Mouse (Mus musculus) layer of hippocampus, adult 18-20 months (tissue): ENCODE measurements around the gene Lypd9. TPM values are rescaled to one million over a fixed set of nuclear protein-coding genes. Genes with fewer than 3 reads are reported as not detected.
"Not testable (repeated sequence)": the region's sequence is repeated elsewhere in the genome, so short reads cannot be mapped to it uniquely, and the experiment has no call there.

Experiments used
- DNase-seq, 2 experiments: peaks; one replicate each; pipeline ENCODE4 v3.0.0; 2022; ENCODE audit warnings: low spot score in 2 of 2
- long read RNA-seq: library from polyadenylated mRNA; stranded (forward); transcript quantifications from one replicate; pipeline ENCODE4 v2.0.0, GENCODE M21; 2021
- total RNA-seq, 2 experiments: library from RNA; stranded (reverse); gene quantifications; 2 replicates each; pipeline ENCODE4 v1.2.3; 2021

The Lypd9 gene
- not detected for total RNA-seq
- long read RNA-seq = 0 reads

DNA sequence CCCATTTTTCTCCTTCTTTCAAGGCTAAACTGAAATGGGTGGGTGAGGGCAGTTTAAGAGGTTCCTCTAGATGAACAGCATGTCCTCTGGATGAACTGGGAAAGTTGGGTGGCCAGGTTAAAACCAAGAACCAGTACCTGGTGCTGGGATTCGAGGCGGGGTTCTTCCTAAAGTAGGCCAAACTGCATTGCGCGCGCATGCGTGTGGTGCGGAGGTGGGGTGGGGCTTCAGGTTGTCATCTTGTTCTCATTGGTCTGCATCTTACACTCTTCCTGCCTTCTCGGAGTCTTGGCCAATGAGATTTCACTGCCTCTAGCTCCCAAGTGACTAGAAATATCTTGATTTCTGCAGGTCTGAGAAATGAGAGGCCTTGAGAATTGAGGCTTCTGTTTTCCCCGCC is at the start of gene Lypd9:
Lypd9 (minus strand) TSS at position 165 of the 400 bp plus-strand sequence.
- DNase-seq = no peak

DNA sequence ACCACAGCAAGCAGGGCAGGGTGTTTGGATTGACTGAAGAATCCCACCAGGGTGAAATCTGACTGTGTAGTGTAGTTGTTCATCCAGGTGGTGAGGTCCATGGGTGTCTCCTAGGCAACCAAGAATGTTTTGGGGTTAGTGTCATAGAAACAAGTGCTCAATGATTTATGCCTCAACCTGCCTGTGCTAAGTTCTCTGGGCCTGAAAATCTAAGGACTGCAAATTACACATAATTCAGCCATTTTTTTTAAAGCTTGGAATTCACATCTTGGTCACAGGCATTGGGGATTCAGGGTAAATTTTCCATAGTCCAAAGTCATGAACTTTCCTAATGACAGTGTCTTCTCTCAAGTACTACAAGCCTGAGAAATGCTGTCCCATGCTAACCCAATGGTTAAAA is 49.7 kb upstream of the Lypd9 start, which contains the start of gene Olfr331:
Olfr331 (minus strand) TSS at position 101 of the 400 bp plus-strand sequence.
- DNase-seq = not testable (repeated sequence)

DNA sequence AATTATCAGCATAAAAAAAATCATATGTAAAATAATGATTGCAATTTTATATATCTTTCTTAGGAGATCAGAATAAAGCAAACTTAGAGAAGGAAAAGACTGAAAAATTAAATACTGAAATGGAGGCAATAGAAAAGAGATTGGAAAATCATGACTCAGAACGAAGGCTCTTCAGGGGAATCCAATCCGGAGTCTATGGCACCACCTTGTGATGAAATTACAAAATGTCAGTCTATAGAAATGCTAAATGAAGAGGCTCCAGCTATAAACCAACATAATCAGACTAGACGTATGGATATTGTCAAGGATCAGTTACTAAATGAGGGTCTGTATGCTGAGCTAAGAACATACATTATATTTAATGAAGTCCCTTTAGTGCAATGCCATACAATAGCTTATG is 46.6 kb upstream of the Lypd9 start:
- DNase-seq = peak in 1 of 2 experiments; percentile 20

DNA sequence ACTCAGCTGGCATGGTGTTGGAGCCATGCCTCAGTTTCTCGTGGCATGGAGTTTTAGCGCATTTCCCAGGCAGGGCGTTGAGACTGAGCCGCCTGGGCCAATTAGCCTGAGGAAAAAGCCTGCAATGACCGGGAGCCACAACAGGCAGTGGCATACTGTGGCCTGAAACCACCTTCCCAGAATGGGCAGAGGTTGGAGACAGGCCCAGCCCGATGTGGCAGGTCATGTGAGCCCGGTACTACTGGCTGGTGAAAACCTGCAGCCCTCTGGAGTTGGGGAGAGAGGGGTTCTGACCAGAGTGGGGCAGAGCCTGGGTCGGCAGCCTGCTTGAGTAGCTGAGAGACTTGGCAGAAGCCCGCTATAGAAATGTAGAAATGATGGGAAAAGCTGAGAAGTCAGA is 46.0 kb upstream of the Lypd9 start:
- DNase-seq = no peak

DNA sequence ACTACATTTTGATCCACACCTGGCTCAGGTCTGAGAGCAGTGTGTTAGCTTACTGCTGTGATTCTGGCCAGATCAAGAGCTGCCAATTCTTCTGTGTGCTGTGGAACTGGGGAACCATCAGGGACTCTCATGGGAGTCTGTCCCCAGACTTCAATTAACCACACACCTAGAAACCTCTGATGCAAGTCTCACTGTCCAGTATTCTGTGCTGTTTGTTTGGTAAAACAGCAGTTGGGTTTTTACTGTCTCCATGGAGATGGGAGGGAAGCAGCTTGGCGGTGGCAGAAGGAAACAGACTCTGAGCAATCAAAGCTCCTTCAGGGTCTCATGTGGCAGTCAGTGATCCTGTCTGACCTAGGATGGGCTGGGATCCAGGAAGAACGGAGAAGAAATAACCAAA is 39.7 kb upstream of the Lypd9 start, which contains the start of gene Olfr332:
Olfr332 (minus strand) TSS at position 101 of the 400 bp plus-strand sequence.
- no peak for DNase-seq

DNA sequence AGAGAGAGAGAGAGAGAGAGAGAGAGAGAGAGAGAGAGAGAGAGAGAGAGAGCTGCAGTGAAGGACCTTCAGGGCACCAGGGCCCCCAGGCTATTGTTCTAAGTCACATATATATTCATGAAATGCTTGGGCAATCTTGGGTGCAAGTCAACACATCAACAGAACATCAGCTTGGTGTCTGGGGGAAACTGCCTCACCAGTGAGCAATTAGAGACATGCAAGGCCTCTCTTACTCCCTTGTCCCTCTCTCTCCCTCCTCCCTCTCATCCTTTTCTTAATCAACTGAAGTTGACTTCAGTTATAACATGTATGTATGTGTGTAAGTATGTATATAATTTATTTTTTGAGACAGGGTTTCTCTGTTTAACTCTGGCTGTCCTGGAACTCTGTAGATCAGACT is 9.4 kb upstream of the Lypd9 start, which contains the start of gene Olfr30:
Olfr30 (minus strand) TSS at position 101 of the 400 bp plus-strand sequence.
- DNase-seq = no peak

DNA sequence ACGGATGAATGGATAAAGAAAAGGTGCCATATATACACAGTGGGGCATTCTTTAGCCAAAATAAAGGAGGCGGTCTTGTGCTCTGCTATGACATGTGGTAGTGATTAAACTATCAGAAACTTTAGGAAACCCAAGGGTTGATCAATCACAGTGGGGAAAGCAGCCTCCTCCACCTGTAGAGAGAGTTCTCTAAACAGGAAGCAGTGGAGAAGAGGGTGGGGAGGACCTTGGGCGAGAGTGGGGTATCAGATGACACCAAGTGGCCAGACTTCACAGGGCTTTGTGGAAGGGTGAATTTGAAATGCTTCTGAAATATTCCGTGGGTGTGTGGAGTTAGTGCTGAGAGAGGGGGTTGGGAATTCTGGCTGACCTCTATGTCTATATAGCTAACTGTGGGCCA is 869 bp upstream of the Lypd9 start:
- no peak for DNase-seq

DNA sequence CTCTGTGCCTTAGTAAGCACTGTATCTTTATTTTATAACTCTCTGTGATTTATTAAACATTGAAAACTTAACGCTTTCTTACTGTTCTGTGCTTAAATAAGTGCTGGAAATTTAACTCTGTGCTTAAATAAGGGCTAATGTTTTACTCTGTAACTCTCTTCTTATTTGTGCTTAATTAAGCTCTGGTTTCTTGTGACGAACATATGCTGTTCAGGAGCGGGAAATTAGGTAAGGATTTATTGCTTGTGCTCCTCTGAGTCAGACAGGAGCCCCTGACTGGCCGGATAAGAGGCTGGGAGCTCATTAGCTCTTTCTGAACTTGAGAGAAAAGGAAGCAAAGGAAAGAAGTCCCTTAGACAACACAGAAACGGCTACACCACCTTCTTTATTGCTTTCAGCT is 14.9 kb downstream of the Lypd9 start:
- no peak for DNase-seq

DNA sequence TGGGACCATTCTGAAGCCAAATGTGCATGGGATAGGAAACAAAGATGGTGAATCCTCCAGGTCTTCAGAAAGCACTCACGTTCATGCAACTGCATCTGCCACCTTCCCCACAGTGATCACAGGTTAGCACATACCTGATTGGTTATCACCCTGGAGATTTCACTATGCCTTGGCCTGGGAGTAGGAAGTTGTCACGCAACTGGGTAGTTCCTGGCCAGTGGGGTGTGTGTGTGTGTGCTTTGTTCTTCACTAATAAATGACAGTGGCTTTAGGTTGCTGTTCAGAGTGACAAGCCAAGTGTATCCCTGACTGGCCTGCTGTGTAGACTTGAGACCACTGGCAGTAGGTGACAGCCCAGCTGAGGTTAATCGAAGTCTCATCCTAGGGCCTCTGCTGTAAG is 20.5 kb downstream of the Lypd9 start, which contains the start of gene Gm12253:
Gm12253 (plus strand) TSS at position 301 of the 400 bp plus-strand sequence.
- DNase-seq = no peak

DNA sequence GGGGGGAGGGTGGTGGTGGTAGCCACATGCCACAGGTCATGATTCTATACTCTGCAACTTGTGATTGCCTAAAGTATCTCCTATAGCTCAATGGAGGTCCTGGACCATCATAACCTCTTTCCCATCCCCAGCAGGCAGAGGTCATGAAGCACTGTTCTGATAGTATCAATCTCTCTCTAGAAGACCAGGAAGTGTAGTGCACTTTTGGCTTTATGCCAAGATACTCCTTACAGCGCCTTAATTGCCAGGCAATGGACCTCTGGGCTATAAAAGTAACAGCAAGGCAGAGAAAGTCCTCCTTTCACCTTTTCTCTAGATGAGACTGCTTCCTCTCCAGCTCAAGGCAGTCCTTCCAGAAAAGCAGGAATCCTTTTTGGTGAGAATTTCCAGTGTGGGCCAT is 31.9 kb downstream of the Lypd9 start, which contains the start of gene 1810065E05Rik:
1810065E05Rik (plus strand) TSS at position 297 of the 400 bp plus-strand sequence.
- no peak for DNase-seq

DNA sequence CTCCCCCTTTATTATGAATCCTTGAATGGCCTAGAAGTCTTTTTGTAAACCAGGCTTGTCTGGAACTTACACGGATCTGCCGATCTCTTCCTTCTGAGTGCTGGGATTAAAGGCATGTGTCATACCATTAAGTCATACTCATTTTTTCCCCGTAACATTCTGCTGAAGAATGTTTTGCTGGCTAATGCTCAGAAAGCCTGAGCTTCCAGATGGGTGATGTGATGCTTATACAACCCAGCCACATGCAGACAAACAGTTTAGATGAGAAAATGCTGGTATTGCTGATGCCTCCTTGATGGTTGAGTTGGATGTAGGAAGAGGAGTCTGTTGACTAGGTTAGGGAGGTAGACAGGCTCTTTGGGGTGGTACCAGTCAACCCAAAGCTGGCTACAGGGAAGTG is 34.4 kb downstream of the Lypd9 start:
- peak; percentile 46 to 62 for DNase-seq

DNA sequence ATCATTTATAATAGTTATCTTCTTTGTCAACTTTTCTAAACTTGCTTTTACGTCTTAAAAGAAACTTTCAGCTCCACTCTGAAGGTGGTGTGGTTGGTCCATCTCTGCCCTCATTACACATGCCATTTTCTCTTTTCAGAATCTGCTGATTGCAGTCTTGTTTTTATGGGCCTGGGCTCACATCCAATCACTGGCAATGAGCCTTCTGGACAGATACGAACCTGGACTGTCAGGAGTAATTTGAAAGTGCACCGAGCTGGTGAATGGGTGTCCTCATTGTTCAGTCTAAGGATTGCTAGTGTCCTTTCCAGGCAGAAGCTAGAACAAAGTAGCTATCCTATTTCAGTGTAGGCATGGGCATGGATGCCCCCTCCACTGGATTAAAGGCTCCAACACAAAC is 44.7 kb downstream of the Lypd9 start:
- no peak for DNase-seq

DNA sequence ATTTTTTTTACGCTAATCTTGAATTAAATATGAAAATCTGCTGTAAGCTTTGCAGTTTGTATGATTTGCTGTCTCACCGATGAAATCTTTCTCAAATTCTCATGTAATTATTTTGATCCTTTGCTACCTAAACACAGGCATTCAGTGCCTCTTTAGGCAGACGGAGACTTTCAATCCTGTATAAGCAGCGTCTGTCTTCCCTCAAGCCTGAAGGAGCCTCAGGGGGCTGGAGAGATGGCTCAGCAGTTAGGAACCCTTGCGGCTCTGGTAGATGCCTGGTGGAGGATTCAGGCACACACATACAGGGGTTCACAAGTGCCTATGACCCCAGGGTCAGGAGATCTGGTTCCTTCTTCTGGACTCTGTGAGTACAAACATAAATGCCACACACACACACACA is 52.1 kb downstream of the Lypd9 start:
- DNase-seq = no peak

DNA sequence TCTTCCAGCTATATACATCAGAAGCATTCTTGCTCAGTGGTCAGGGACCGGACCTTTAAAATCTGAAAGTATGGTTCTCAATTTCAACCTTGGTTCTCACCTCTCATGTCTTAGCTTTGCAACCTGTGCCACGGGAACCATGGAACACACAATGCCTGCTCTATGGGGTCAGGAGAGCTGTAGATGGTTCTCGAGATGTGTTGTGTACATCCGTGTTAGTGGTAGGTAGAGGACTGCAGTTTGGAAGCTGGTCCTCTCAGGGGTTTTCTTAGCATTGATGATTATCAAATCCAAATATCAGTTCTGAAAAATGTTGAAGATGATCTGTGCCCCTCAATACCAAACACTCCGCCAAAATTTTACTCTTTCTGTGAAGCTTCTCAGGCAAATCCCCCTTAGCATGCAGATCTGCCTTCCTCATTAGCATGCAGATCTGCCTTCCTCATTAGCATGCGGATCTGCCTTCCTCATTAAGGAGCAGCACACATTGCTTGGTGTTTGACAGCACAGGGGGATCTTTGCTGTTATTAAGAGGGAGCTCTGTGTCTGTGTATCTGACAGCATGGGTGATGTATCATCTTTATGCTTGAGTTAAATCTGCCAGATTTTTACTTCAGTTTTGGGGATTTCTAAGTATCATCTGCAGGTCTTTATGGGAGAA is 52.6 kb downstream of the Lypd9 start:
- no peak for DNase-seq

Other genes starting within 250 kb of the Lypd9 start
- gene 4930438A08Rik, start 178.1 kb downstream of the Lypd9 start, total RNA-seq = not detected
- gene Zfp692, start 145.9 kb downstream of the Lypd9 start, total RNA-seq = 10 to 100 TPM; 24.4 to 25.9 TPM
- gene Zfp672, start 122.6 kb downstream of the Lypd9 start, total RNA-seq = 10 to 100 TPM; 43.4 to 43.5 TPM
- 10 to 100 TPM; 48.9 to 55.4 TPM for gene Sh3bp5l, start 122.2 kb downstream of the Lypd9 start, total RNA-seq
- gene Lypd8, start 73.9 kb downstream of the Lypd9 start, total RNA-seq = not detected
- gene 1810065E05Rik, start 31.8 kb downstream of the Lypd9 start, total RNA-seq = not detected
- not detected for gene Gm12253, start 20.4 kb downstream of the Lypd9 start, total RNA-seq
- gene Olfr30, start 9.3 kb upstream of the Lypd9 start, total RNA-seq = not detected
- not detected for gene Olfr332, start 39.6 kb upstream of the Lypd9 start, total RNA-seq
- not detected for gene Olfr331, start 49.6 kb upstream of the Lypd9 start, total RNA-seq
- not detected for gene Olfr330, start 81.9 kb upstream of the Lypd9 start, total RNA-seq
- gene Olfr329-ps, start 93.5 kb upstream of the Lypd9 start, total RNA-seq = not detected
- under 1 TPM; 0.10 to 0.18 TPM for gene Olfr328, start 102.7 kb upstream of the Lypd9 start, total RNA-seq
- gene Olfr224, start 117.6 kb upstream of the Lypd9 start, total RNA-seq = not detected
- not detected for gene Olfr325, start 124.8 kb upstream of the Lypd9 start, total RNA-seq
- not detected for gene Olfr324, start 142.2 kb upstream of the Lypd9 start, total RNA-seq
- gene 2210407C18Rik, start 163.2 kb upstream of the Lypd9 start, total RNA-seq = not detected
- under 1 TPM in 1 of 2 experiments, not detected in 1; 0.15 TPM for gene Olfr323, start 177.6 kb upstream of the Lypd9 start, total RNA-seq
- not detected for gene Trim58, start 187.5 kb upstream of the Lypd9 start, total RNA-seq
- gene Olfr322, start 205.9 kb upstream of the Lypd9 start, total RNA-seq = not detected
- not detected for gene Olfr320, start 228.2 kb upstream of the Lypd9 start, total RNA-seq
- gene Olfr319, start 246.2 kb upstream of the Lypd9 start, total RNA-seq = not detected